Mouse (Mus musculus): ENCODE measurements at regions not wholly inside any gene's neighbourhood (a gene's known extent, or its start where the extent isn't known, plus 50 kb on each side); places are given as distances from the start of the nearest gene placed in this dataset.
"Not testable (repeated sequence)": the region's sequence is repeated elsewhere in the genome, so short reads cannot be mapped to it uniquely, and the experiment has no call there.

DNA sequence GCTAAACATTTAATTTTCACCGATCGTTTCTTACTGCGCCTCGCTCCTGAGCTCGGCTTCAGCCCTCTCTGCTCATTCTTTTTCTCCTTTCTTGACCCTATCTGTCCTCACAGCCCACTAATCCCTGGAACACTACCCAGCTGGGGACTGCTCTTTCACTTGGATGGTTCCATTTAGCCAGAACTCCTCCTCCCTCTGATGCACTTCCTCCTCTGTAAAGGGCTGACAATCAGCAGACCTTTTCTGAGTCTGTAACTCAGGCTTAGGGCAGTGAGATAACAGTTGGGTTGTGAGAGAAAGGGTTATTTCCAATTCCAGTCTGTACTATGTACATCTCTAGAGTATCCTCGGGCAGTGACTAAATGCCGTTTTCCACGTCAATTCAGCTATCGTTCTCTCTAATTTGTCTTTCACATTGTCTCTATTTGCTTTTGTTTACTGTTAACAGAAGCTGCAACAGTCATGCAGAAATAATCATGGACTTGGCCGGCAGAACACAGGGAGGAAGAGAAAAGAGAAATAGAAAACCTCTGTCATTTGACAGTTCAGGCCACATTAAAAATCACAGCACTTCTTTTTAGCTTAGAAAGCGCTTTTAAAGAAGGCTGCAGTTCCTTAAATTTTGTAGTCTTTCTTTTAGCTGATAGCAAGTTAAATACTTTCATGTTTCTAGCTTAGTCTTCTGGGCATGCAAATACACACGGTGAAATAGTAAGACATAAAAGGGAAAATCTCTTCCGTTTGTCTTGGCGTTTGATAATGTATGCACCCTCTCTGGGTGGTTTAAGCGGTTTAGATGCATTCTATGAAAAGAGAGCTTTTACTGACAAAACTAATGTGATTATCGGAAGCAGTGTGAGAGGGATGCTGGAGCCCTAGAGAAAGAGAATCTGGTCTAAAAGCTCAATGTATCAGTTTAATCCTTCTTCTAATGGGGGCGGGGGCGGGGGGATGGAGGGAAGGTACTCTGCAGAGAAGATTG, 94.7 kb upstream of the Fam181b start:
- DNase-seq (ENCODE audit: low read depth), result no peak

DNA sequence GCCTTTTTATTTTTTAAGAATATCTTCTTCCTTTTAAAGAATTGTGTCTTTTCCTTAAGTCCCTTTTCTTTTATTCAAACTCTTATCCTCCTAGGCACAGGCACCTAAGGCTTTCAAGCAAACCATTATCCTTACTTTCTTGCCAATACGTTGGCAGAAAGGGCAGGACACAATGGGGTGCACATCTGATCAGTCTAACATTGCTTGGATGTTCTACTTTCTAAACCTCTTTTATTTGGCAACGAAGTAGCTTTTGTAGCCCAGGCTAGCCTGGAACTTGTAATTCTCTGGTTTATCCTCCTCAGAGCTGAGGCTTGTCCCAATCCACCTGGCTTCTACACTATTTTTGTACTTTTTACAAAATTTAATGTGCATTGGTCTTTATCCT, 94.0 kb upstream of the Fam181b start:
- DNase-seq (ENCODE audit: low read depth), result no peak

DNA sequence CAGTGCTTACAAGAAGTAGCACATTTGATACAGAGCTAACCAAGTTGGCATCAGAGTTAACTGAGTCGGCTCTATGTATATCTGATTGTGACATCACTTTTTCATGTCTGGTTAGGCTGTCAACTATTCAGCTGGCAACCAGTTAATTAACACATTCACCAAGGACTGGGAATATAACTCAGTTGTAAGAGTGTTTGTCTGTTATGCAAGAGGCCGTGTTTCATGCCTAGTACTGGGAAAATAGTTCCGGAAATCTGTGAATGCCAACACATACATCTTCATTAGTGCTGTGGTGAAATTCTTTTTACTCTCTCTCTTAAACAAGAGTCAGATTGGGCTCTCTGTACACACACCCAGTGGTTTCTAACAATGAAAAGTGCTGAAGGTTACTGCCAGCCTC, 80.8 kb upstream of the Fam181b start:
- DNase-seq (ENCODE audit: low read depth), result peak; percentile 61

DNA sequence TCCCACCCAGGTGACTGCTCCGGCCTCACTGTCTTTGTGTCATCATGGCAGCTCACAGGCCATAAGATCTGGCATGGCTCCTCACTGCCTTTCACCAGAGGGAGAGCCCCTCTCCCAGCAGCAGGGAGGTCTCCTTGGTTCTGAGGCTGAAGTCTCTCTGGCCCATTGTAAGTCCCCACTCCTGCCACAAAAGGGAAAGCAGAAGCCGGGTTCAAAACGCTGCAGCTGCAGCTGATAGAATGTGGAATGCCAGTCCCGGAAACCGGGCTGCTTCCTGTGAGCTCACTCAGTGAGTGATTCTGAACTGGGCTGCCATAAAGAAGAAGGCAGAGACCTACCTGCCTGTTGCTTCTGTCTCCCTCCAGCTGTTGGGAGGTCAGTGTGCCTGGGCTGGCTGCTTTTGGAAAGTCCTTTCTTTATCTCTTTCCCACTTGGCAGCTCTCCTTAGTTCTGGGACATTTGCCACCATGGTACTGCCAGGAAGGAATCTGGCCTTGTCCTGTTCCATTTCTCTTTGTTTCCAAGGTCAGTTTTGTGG, 72.9 kb upstream of the Fam181b start:
- DNase-seq (ENCODE audit: low read depth), result not testable (repeated sequence)

DNA sequence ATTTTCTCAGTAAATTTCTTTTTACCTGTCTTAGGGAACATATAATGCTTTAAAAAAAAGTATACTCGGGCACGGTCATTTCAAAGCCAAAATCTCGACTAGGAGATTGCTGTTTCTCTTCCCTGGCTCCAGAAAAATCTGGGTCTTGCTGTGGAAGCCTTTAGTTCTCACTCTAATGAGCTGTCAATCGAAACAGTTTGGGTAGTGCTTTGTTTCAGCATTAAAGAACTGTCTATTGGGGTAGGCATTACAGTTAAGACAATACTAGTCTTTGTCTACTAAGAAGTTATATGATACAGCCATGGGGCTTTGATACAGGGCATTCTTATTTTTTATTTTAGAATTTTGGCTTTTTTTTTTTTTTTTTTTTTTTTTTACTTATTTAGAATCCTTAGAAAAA, 71.9 kb upstream of the Fam181b start:
- no peak for DNase-seq (ENCODE audit: low read depth)

DNA sequence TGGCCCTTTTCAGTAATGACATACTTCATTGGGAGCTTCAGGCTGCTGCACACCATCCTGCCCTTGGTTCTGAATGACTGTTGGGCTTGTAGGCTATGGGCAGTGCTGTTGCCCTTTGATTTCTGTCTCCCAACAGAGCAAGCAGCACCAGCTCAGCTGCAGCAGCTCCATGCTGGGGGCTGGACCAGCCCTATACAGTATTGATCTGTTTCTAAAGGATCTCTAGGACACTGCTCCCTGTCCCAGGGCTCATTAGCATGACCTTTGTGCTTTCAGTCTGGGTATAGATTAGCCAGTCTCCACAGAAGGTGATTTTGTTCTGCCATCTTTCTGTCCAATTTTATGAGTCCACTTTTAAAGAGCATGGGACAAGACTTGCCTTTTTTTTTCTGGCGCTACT, 60.3 kb upstream of the Fam181b start:
- DNase-seq (ENCODE audit: low read depth), result no peak

DNA sequence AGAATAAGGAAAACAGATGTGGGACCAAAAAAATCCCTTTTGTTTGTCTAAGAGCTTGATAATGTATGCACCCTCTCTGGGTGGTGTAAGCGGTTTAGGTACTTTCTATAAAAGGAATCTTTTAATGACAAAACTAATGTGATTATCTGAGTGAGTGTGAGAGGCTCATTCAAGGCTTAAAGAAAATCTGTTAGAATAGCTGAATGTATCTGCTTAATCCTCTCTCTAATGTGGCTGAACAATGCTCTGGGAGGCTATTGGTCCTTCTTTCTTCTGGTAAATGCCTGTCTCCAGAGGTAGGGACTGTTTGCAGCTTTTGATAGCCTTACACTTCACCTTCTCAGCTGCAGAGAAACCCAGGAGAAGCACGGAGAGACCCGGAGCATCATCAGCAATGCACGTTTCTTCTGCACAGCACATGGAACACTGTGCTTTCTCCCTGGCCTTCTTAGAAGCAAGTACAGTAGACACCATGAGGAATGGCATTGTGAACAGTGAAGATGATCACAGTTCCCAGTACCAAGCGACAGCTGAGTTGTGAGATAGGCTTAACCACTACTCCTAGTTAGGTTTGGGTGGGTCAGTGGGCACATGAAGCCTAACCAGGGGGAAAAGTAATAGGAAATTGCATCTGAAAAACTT, 56.1 kb upstream of the Fam181b start:
- no peak for DNase-seq (ENCODE audit: low read depth)

DNA sequence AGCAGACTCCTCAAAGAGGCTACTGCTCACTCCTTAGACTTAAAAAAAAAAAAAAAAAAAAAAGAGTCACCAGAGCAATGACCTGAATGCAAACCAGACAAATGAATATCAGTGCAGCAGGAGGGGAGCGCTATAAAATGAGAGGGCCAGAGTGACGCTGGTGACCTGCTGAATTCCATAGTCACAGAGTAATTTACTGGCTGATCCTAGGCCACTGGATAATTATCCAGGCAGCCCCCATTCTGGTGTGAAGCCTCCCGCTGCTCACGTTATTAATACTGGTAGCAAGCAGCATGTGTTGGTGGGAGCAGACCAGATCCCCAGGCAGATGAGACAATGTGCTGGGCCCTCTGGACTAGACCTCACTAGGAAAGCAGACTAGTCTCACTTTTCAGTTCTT, 53.4 kb upstream of the Fam181b start:
- no peak for DNase-seq (ENCODE audit: low read depth)
